Mouse (Mus musculus) ES-Bruce4 (cell line): ENCODE results near the gene Acsm2. TPM values are rescaled to one million over a fixed set of nuclear protein-coding genes. Genes with fewer than 3 reads are reported as not detected.

Experiments used
- H3K27ac ChIP-seq: 2 replicates; pipeline ENCODE4 v1.5.1; 2012; ENCODE audit warnings: low read length, inconsistent platforms; ENCODE audit not compliant: insufficient read depth
- H3K27me3 ChIP-seq: 2 replicates; pipeline ENCODE4 v1.6.1; 2012; ENCODE audit warnings: mild to moderate bottlenecking, low read length, inconsistent platforms; ENCODE audit not compliant: control insufficient read depth, poor library complexity, insufficient read depth, severe bottlenecking
- H3K36me3 ChIP-seq: 2 replicates; pipeline ENCODE4 v1.6.1; 2012; ENCODE audit warnings: inconsistent platforms, mild to moderate bottlenecking, low read length, moderate library complexity; ENCODE audit not compliant: control insufficient read depth, poor library complexity, insufficient read depth, severe bottlenecking
- H3K4me1 ChIP-seq: one replicate; pipeline ENCODE4 v1.8.1; 2011; ENCODE audit warnings: low read length; ENCODE audit not compliant: control insufficient read depth, insufficient read depth
- H3K4me3 ChIP-seq: 2 replicates; pipeline ENCODE4 v1.5.1; 2011; ENCODE audit warnings: low read depth, mild to moderate bottlenecking, low read length
- H3K9ac ChIP-seq: 2 replicates; pipeline ENCODE4 v1.6.1; 2012; ENCODE audit warnings: low read depth, mild to moderate bottlenecking, inconsistent platforms; ENCODE audit not compliant: poor library complexity, severe bottlenecking
- H3K9me3 ChIP-seq: replicated peaks from 2 replicates; pipeline ENCODE4 v1.6.1; 2012; ENCODE audit warnings: mild to moderate bottlenecking, low read length, inconsistent platforms; ENCODE audit not compliant: control insufficient read depth, poor library complexity, insufficient read depth, severe bottlenecking
- CTCF ChIP-seq: IDR thresholded peaks from one replicate; pipeline ENCODE4 v1.8.1; 2011; ENCODE audit warnings: low read depth, low read length
- EP300 ChIP-seq: IDR thresholded peaks from 2 replicates; pipeline ENCODE4 v1.6.1; 2011; ENCODE audit warnings: low read depth, low read length; ENCODE audit not compliant: insufficient read depth
- POLR2A ChIP-seq: IDR thresholded peaks from one replicate; pipeline ENCODE4 v1.8.1; 2011; ENCODE audit warnings: low read length; ENCODE audit not compliant: insufficient read depth
- polyA plus RNA-seq: library from polyadenylated mRNA; stranded (reverse); fragments of >200 nt; gene quantifications from 2 replicates; pipeline ENCODE4 v1.2.4, GENCODE M21; 2011; ENCODE audit warnings: low read depth; ENCODE audit not compliant: missing spikeins, insufficient read depth, insufficient read length

Gene Acsm2
- not detected in 2 replicates for polyA plus RNA-seq

DNA sequence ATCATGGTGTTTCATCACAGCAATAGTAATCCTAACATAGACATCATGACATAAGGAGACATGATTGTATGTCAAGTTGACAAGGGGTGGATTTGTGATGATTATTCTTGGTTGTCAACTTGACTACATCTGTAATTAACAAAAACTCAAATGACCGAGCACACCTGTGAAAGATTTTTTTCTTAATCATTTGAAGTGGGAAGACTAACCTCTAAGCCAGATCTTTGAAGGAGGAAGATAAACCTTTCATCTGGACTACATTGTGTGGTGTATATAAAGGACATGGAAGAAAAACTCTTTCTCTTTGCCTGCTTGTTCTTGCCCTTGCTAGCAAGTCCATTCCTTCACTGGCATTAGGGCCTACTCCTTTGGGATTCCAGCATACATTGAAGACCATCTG, at the start of gene Acsm2:
Gene Acsm2, plus strand, starts transcription at position 301 of the 400 bp plus-strand sequence.
- Histone ChIP-seq H3K4me1 (no peaks in the 10 kb centered on the region), H3K9ac (no peak within 1 kb of the TSS), H3K36me3 (no peaks in the 10 kb centered on the region), H3K27ac (no peak within 1 kb of the TSS), H3K4me3 (no peak within 1 kb of the TSS), H3K27me3 (no peaks in the 10 kb centered on the region), H3K9me3 (no peaks in the 10 kb centered on the region)
- TF ChIP-seq POLR2A (no peak), CTCF (no peak), EP300 (no peak)

GRCm38 (mm10) chr7:119511143-119511542, 43.0 kb upstream of the Acsm2 start:
- H3K4me1 ChIP-seq, result no peaks in the 10 kb centered on the region
- no peaks in the 10 kb centered on the region for H3K36me3 ChIP-seq
- no peak overlapping the region for H3K4me3 ChIP-seq
- no peaks in the 10 kb centered on the region for H3K27me3 ChIP-seq
- H3K27ac ChIP-seq, result no peak overlapping the region
- H3K9me3 ChIP-seq, result no peaks in the 10 kb centered on the region
- no peak overlapping the region for H3K9ac ChIP-seq
- TF ChIP-seq EP300 (no peak), CTCF (no peak), POLR2A (no peak)

GRCm38 (mm10) chr7:119513056-119513455, 41.1 kb upstream of the Acsm2 start:
- no peaks in the 10 kb centered on the region for H3K4me1 ChIP-seq

GRCm38 (mm10) chr7:119515492-119516271, 38.5 kb upstream of the Acsm2 start:
- H3K4me1 ChIP-seq, result no peaks in the 10 kb centered on the region
- no peak for TF ChIP-seq POLR2A
- peak; percentile 12 for TF ChIP-seq CTCF
- H3K27ac ChIP-seq, result no peak overlapping the region
- H3K36me3 ChIP-seq, result no peaks in the 10 kb centered on the region
- H3K4me3 ChIP-seq, result no peak overlapping the region
- H3K27me3 ChIP-seq, result 0 out of 2 replicates have a peak, but pooled peaks cover 2% of the 10 kb centered on the region
- H3K9ac ChIP-seq, result no peak overlapping the region
- H3K9me3 ChIP-seq, result no peaks in the 10 kb centered on the region

More at GRCm38 (mm10) chr7:119513056-119513455, 41.1 kb upstream of the Acsm2 start:
- H3K9ac ChIP-seq, result no peak overlapping the region
- no peaks in the 10 kb centered on the region for H3K27me3 ChIP-seq
- no peaks in the 10 kb centered on the region for H3K36me3 ChIP-seq
- no peak overlapping the region for H3K4me3 ChIP-seq
- H3K27ac ChIP-seq, result no peak overlapping the region
- H3K9me3 ChIP-seq, result no peaks in the 10 kb centered on the region
- TF ChIP-seq CTCF, result peak; percentile 84
- TF ChIP-seq POLR2A, result no peak

- Histone ChIP-seq H3K27me3 (0 out of 2 replicates have a peak, but pooled peaks cover 2% of the 10 kb centered on the region), H3K9me3 (no peaks in the 10 kb centered on the region), H3K9ac (no peak overlapping the region), H3K4me3 (no peak overlapping the region), H3K4me1 (no peaks in the 10 kb centered on the region), H3K36me3 (no peaks in the 10 kb centered on the region), H3K27ac (no peak overlapping the region)
- no peak for TF ChIP-seq CTCF
- no peak for TF ChIP-seq EP300
- no peak for TF ChIP-seq POLR2A
Measured at GRCm38 (mm10) chr7:119516272-119516558, 37.9 kb upstream of the Acsm2 start.

- Histone ChIP-seq H3K4me1 (no peaks in the 10 kb centered on the region), H3K4me3 (no peak within 1 kb of the TSS), H3K9me3 (no peaks in the 10 kb centered on the region), H3K9ac (no peak within 1 kb of the TSS), H3K27me3 (0 out of 2 replicates have a peak, but pooled peaks cover 2% of the 10 kb centered on the region), H3K27ac (no peak within 1 kb of the TSS), H3K36me3 (no peaks in the 10 kb centered on the region)
- TF ChIP-seq POLR2A, result no peak
Measured at GRCm38 (mm10) chr7:119519163-119519562, 35.0 kb upstream of the Acsm2 start, which contains the start of gene Acsm5. Acsm5 (plus strand) TSS chr7:119519463.
